Mouse (Mus musculus): ENCODE results near the gene Il1rl2. TPM values are rescaled to one million over a fixed set of nuclear protein-coding genes. Genes with fewer than 3 reads are reported as not detected.
"Not testable (repeated sequence)": the region's sequence is repeated elsewhere in the genome, so short reads cannot be mapped to it uniquely, and the experiment has no call there.

Il1rl2 gene
- polyA plus RNA-seq, 1 experiment, result 0.39 TPM

- H3K4me1 ChIP-seq (ENCODE audit: control insufficient read depth, insufficient read depth, low read length), result no peaks in the 10 kb centered on the region
- TF ChIP-seq POLR2A (IDR thresholded peaks at IDR 0.05; ENCODE audit: borderline replicate concordance, insufficient read depth, low read length), result no peak
- H3K4me3 ChIP-seq (replicated peaks; ENCODE audit: insufficient read depth, low read depth, low read length), result no peak overlapping the region
- DNase-seq, result no peak
- no peaks in the 10 kb centered on the region for H3K27me3 ChIP-seq (ENCODE audit: control insufficient read depth, insufficient read depth, low read length)
- H3K27ac ChIP-seq (ENCODE audit: insufficient read depth, low read length), result no peak overlapping the region
- 84% methylated on average over 12 of the region's 12 CpGs for WGBS
Measured at GRCm38 (mm10) chr1:40290489-40291255, 33.7 kb upstream of the Il1rl2 start.

- TF ChIP-seq CTCF (IDR thresholded peaks at IDR 0.05; ENCODE audit: borderline replicate concordance, insufficient read depth, low read depth, low read length) (no peak), POLR2A (IDR thresholded peaks at IDR 0.05; ENCODE audit: borderline replicate concordance, insufficient read depth, low read length) (no peak)
- Histone ChIP-seq H3K27ac (ENCODE audit: insufficient read depth, low read length) (no peak overlapping the region), H3K27me3 (ENCODE audit: control insufficient read depth, insufficient read depth, low read length) (no peaks in the 10 kb centered on the region), H3K4me3 (replicated peaks; ENCODE audit: insufficient read depth, low read depth, low read length) (no peak overlapping the region), H3K4me1 (ENCODE audit: control insufficient read depth, insufficient read depth, low read length) (no peaks in the 10 kb centered on the region)
- DNase-seq, result no peak
- 94% methylated on average over 2 of the region's 2 CpGs for WGBS
Measured at GRCm38 (mm10) chr1:40292231-40292630, 32.2 kb upstream of the Il1rl2 start.

GRCm38 (mm10) chr1:40293891-40294290 is 30.5 kb upstream of the Il1rl2 start:
- Histone ChIP-seq H3K4me3 (replicated peaks; ENCODE audit: insufficient read depth, low read depth, low read length) (no peak overlapping the region), H3K4me1 (ENCODE audit: control insufficient read depth, insufficient read depth, low read length) (no peaks in the 10 kb centered on the region), H3K27me3 (ENCODE audit: control insufficient read depth, insufficient read depth, low read length) (no peaks in the 10 kb centered on the region), H3K27ac (ENCODE audit: insufficient read depth, low read length) (no peak overlapping the region)
- 98% methylated on average over 7 of the region's 7 CpGs for WGBS
- no peak for DNase-seq
- TF ChIP-seq CTCF (IDR thresholded peaks at IDR 0.05; ENCODE audit: borderline replicate concordance, insufficient read depth, low read depth, low read length) (0 out of 2 replicates have a peak, but pooled peaks have one; percentile 3), POLR2A (IDR thresholded peaks at IDR 0.05; ENCODE audit: borderline replicate concordance, insufficient read depth, low read length) (no peak)

GRCm38 (mm10) chr1:40294824-40295223 is 29.6 kb upstream of the Il1rl2 start:
- DNase-seq, result no peak
- no peaks in the 10 kb centered on the region for H3K27me3 ChIP-seq (ENCODE audit: control insufficient read depth, insufficient read depth, low read length)
- TF ChIP-seq CTCF (IDR thresholded peaks at IDR 0.05; ENCODE audit: borderline replicate concordance, insufficient read depth, low read depth, low read length) (no peak), POLR2A (IDR thresholded peaks at IDR 0.05; ENCODE audit: borderline replicate concordance, insufficient read depth, low read length) (no peak)
- no peaks in the 10 kb centered on the region for H3K4me1 ChIP-seq (ENCODE audit: control insufficient read depth, insufficient read depth, low read length)
- no peak overlapping the region for H3K27ac ChIP-seq (ENCODE audit: insufficient read depth, low read length)
- WGBS, result 90% methylated on average over 9 of the region's 9 CpGs
- no peak overlapping the region for H3K4me3 ChIP-seq (replicated peaks; ENCODE audit: insufficient read depth, low read depth, low read length)

GRCm38 (mm10) chr1:40298053-40298452 is 26.4 kb upstream of the Il1rl2 start:
- Histone ChIP-seq H3K4me3 (replicated peaks; ENCODE audit: insufficient read depth, low read depth, low read length) (no peak overlapping the region), H3K27ac (ENCODE audit: insufficient read depth, low read length) (no peak overlapping the region), H3K4me1 (ENCODE audit: control insufficient read depth, insufficient read depth, low read length) (no peaks in the 10 kb centered on the region), H3K27me3 (ENCODE audit: control insufficient read depth, insufficient read depth, low read length) (no peaks in the 10 kb centered on the region)
- 92% methylated on average over 2 of the region's 2 CpGs for WGBS
- TF ChIP-seq CTCF (IDR thresholded peaks at IDR 0.05; ENCODE audit: borderline replicate concordance, insufficient read depth, low read depth, low read length), result no peak
- DNase-seq, result no peak

- Histone ChIP-seq H3K4me3 (replicated peaks; ENCODE audit: insufficient read depth, low read depth, low read length) (no peak overlapping the region), H3K27ac (ENCODE audit: insufficient read depth, low read length) (no peak overlapping the region), H3K27me3 (ENCODE audit: control insufficient read depth, insufficient read depth, low read length) (no peaks in the 10 kb centered on the region), H3K4me1 (ENCODE audit: control insufficient read depth, insufficient read depth, low read length) (no peaks in the 10 kb centered on the region)
- 73% methylated on average over 7 of the region's 7 CpGs for WGBS
- TF ChIP-seq CTCF (IDR thresholded peaks at IDR 0.05; ENCODE audit: borderline replicate concordance, insufficient read depth, low read depth, low read length) (no peak), POLR2A (IDR thresholded peaks at IDR 0.05; ENCODE audit: borderline replicate concordance, insufficient read depth, low read length) (no peak)
- no peak for DNase-seq
Measured at GRCm38 (mm10) chr1:40303179-40303866, 21.1 kb upstream of the Il1rl2 start.

- H3K27me3 ChIP-seq (ENCODE audit: control insufficient read depth, insufficient read depth, low read length); H3K27ac ChIP-seq (ENCODE audit: insufficient read depth, low read length); H3K4me1 ChIP-seq (ENCODE audit: control insufficient read depth, insufficient read depth, low read length); DNase-seq; H3K4me3 ChIP-seq (replicated peaks; ENCODE audit: insufficient read depth, low read depth, low read length): not testable (repeated sequence)
- 81% methylated on average over 4 of the region's 4 CpGs for WGBS
Measured at GRCm38 (mm10) chr1:40304321-40304720, 20.1 kb upstream of the Il1rl2 start.

GRCm38 (mm10) chr1:40306111-40306510 is 18.3 kb upstream of the Il1rl2 start:
- Histone ChIP-seq H3K27me3 (ENCODE audit: control insufficient read depth, insufficient read depth, low read length) (no peaks in the 10 kb centered on the region), H3K4me1 (ENCODE audit: control insufficient read depth, insufficient read depth, low read length) (no peaks in the 10 kb centered on the region), H3K27ac (ENCODE audit: insufficient read depth, low read length) (no peak overlapping the region), H3K4me3 (replicated peaks; ENCODE audit: insufficient read depth, low read depth, low read length) (no peak overlapping the region)
- TF ChIP-seq POLR2A (IDR thresholded peaks at IDR 0.05; ENCODE audit: borderline replicate concordance, insufficient read depth, low read length) (no peak), CTCF (IDR thresholded peaks at IDR 0.05; ENCODE audit: borderline replicate concordance, insufficient read depth, low read depth, low read length) (no peak)
- DNase-seq, result no peak
- WGBS, result 72% methylated on average over 2 of the region's 2 CpGs

Measured in cerebellum, adult 2 months (tissue).